Mouse (Mus musculus) forebrain, embryonic 11.5 days (tissue): ENCODE results near the gene Dyx1c1. TPM values are rescaled to one million over a fixed set of nuclear protein-coding genes. Genes with fewer than 3 reads are reported as not detected.

Experiments used
- ATAC-seq: fragments of 200-750 bp; cut with Nextera tagmentation; replicated peaks from 2 replicates; pipeline ENCODE4 v1.8.0; 2017; ENCODE audit warnings: moderate TSS enrichment; ENCODE audit not compliant: low FRiP score
- DNase-seq: peaks from one replicate; pipeline ENCODE4 v3.0.0-alpha.2; 2017; ENCODE audit warnings: low spot score
- H3K27ac ChIP-seq: fragments of 300-500 bp; sonication (generic); 2 replicates; pipeline ENCODE4 v1.5.1; 2014; ENCODE audit warnings: low read depth, low read length
- H3K27me3 ChIP-seq: fragments of 300-500 bp; sonication (generic); 2 replicates; pipeline ENCODE4 v1.6.1; 2014; ENCODE audit warnings: mild to moderate bottlenecking, low read length, mixed read lengths; ENCODE audit not compliant: control insufficient read depth, insufficient read depth
- H3K36me3 ChIP-seq: fragments of 300-500 bp; sonication (generic); 2 replicates; pipeline ENCODE4 v1.6.1; 2014; ENCODE audit warnings: mild to moderate bottlenecking, low read length, moderate library complexity, mixed read lengths; ENCODE audit not compliant: control insufficient read depth, insufficient read depth
- H3K4me1 ChIP-seq: fragments of 300-500 bp; sonication (generic); replicated peaks from 2 replicates; pipeline ENCODE4 v1.6.1; 2014; ENCODE audit warnings: low read length, mixed read lengths; ENCODE audit not compliant: control insufficient read depth, insufficient read depth
- H3K4me2 ChIP-seq: fragments of 300-500 bp; sonication (generic); 2 replicates; pipeline ENCODE4 v1.6.1; 2014; ENCODE audit warnings: low read depth, mild to moderate bottlenecking, low read length, moderate library complexity, mixed read lengths; ENCODE audit not compliant: severe bottlenecking
- H3K4me3 ChIP-seq: fragments of 300-500 bp; sonication (generic); 2 replicates; pipeline ENCODE4 v1.5.1; 2014; ENCODE audit warnings: low read depth, low read length
- H3K9ac ChIP-seq: fragments of 300-500 bp; sonication (generic); 2 replicates; pipeline ENCODE4 v1.6.1; 2014; ENCODE audit warnings: low read length
- H3K9me3 ChIP-seq: fragments of 300-500 bp; sonication (generic); 2 replicates; pipeline ENCODE4 v1.6.1; 2016; ENCODE audit warnings: low read length, mixed read lengths; ENCODE audit not compliant: control insufficient read depth
- WGBS: fragments of 180-500 bp; shearing (Covaris S2); extraction: QIAGEN DNeasy Blood & Tissue Kit; methylation state at CpG from one replicate; pipeline ENCODE4 v1.1.7; 2014; 5-methylcytosine and 5-hydroxymethylcytosine counted together
- microRNA-seq: library from miRNA; unstranded; fragments of <30 nt; microRNA quantifications from one replicate; pipeline ENCODE4, GENCODE M21; 2016; ENCODE audit not compliant: insufficient number of aligned reads
- polyA plus RNA-seq: library from polyadenylated mRNA; unstranded; fragments of >200 nt; fragmentation: Nextera tagmentation; extraction: Ambion mirVana; gene quantifications from 2 replicates; pipeline ENCODE4 v1.2.1, GENCODE M21; 2014

Dyx1c1 gene
- polyA plus RNA-seq, 1 experiment from 2014 or later = 1.9 TPM

- ATAC-seq = no peak
Measured at GRCm38 (mm10) chr9:73020566-73021097, 62.0 kb downstream of the Dyx1c1 start.

More at GRCm38 (mm10) chr9:73020566-73021097, 62.0 kb downstream of the Dyx1c1 start:
- Histone ChIP-seq H3K27me3 (no peaks in the 10 kb centered on the region), H3K4me3 (no peak overlapping the region), H3K9me3 (no peaks in the 10 kb centered on the region), H3K27ac (no peak overlapping the region), H3K9ac (no peak overlapping the region), H3K36me3 (no peaks in the 10 kb centered on the region; the same call in 1 of the 2 replicates), H3K4me1 (no peaks in the 10 kb centered on the region), H3K4me2 (no peak overlapping the region)
- DNase-seq = no peak
- WGBS = 87% methylated on average over 5 of the region's 5 CpGs

Small RNAs within 50 kb of the gene (microRNA-seq; reads per million reads assigned to microRNA genes)
- gene Gm27353 = not detected

Other genes starting within 250 kb of the Dyx1c1 start
- 3.4 and 3.6 TPM in 2 replicates for gene Prtg, start 151.9 kb upstream of the Dyx1c1 start, polyA plus RNA-seq
- 13.0 and 13.2 TPM in 2 replicates for gene Pygo1, start 33.1 kb upstream of the Dyx1c1 start, polyA plus RNA-seq
- gene Gm44503, start 67 bp downstream of the Dyx1c1 start, polyA plus RNA-seq = 0.15 TPM in 1 of 2 replicates, not detected in the other
- gene Ccpg1os, start 26.6 kb downstream of the Dyx1c1 start, polyA plus RNA-seq = 17.6 and 18.7 TPM in 2 replicates
- 19.6 and 20.4 TPM in 2 replicates for gene Ccpg1, start 26.6 kb downstream of the Dyx1c1 start, polyA plus RNA-seq
- gene Pigb, start 81.6 kb downstream of the Dyx1c1 start, polyA plus RNA-seq = 15.8 and 19.8 TPM in 2 replicates
- gene Rab27a, start 86.1 kb downstream of the Dyx1c1 start, polyA plus RNA-seq = 0.67 and 0.79 TPM in 2 replicates
- not detected in 2 replicates for gene Khdc3, start 143.1 kb downstream of the Dyx1c1 start, polyA plus RNA-seq
- gene Gm20509, start 143.7 kb downstream of the Dyx1c1 start, polyA plus RNA-seq = not detected in 2 replicates
- gene Rsl24d1, start 154.6 kb downstream of the Dyx1c1 start, polyA plus RNA-seq = 147 and 153 TPM in 2 replicates